Mouse (Mus musculus): ENCODE results near the gene Pdzd2.

DNA sequence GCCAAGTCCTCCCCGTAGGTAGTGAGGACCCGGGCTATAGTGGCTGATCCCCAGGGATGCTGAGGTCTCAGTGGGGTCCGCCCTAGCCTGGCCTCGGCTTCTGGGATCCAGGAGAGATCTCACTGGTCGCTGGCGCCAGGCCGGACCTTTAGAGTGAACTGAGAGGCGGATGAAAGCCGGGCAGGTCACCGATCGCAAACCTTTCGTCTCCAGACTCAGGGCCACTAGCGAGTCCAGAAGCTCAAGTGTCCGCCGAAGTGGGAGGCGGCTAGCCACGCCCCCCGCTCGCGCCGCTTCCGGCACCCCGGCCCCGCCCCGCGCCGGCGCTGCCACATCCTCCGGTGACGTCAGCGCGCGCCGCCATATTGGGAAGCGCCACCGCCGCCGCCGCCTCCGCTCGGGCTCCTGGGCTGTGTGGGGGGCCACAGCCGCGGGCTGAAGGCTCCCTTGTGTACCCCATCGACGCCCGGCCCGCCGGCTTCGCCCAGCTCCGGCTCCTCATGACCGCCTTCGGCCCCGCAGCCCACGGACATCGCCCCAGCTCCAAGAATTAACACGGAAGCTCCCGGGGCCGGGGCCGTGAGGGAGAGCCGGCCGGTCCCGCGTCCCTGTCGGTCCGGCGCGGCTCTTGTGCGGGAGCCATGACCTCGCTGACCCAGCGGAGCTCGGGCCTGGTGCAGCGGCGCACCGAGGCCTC is 418.5 kb downstream of the Pdzd2 start, which contains the start of gene Golph3:
- TF ChIP-seq CTCF (IDR thresholded peaks at IDR 0.05; ENCODE audit: control insufficient read depth, insufficient read depth, insufficient replicate concordance, low read depth, low read length) (no peak), POLR2A (IDR thresholded peaks at IDR 0.05; ENCODE audit: control insufficient read depth, low read depth, low read length) (peak; percentile 70)

Data from testis, adult 2 months (tissue).